Mouse (Mus musculus) limb, embryonic 13.5 days (tissue): ENCODE results near the gene Glce. TPM values are rescaled to one million over a fixed set of nuclear protein-coding genes. Genes with fewer than 3 reads are reported as not detected.

Source experiments
- ATAC-seq: fragments of 200-750 bp; cut with Nextera tagmentation; 2 replicates; pipeline ENCODE4 v1.8.0; 2017; ENCODE audit warnings: low read depth, moderate number of reproducible peaks, moderate TSS enrichment; ENCODE audit not compliant: low FRiP score
- H3K27ac ChIP-seq: fragments of 300-500 bp; sonication (generic); 2 replicates; pipeline ENCODE4 v1.5.1; 2015; ENCODE audit warnings: inconsistent platforms, mild to moderate bottlenecking, moderate library complexity
- H3K27me3 ChIP-seq: fragments of 300-500 bp; sonication (generic); 2 replicates; pipeline ENCODE4 v1.6.1; 2015; ENCODE audit warnings: mild to moderate bottlenecking, inconsistent platforms
- H3K36me3 ChIP-seq: fragments of 300-500 bp; sonication (generic); 2 replicates; pipeline ENCODE4 v1.6.1; 2015; ENCODE audit warnings: inconsistent platforms, mild to moderate bottlenecking, moderate library complexity
- H3K4me1 ChIP-seq: fragments of 300-500 bp; sonication (generic); 2 replicates; pipeline ENCODE4 v1.6.1; 2015; ENCODE audit warnings: inconsistent platforms
- H3K4me2 ChIP-seq: fragments of 300-500 bp; sonication (generic); replicated peaks from 2 replicates; pipeline ENCODE4 v1.6.1; 2015; ENCODE audit warnings: inconsistent platforms, mild to moderate bottlenecking, moderate library complexity
- H3K4me3 ChIP-seq: fragments of 300-500 bp; sonication (generic); 2 replicates; pipeline ENCODE4 v1.5.1; 2015; ENCODE audit warnings: moderate library complexity, mild to moderate bottlenecking, inconsistent platforms
- H3K9ac ChIP-seq: fragments of 300-500 bp; sonication (generic); 2 replicates; pipeline ENCODE4 v1.6.1; 2015; ENCODE audit warnings: mild to moderate bottlenecking, inconsistent platforms
- H3K9me3 ChIP-seq: fragments of 300-500 bp; sonication (generic); 2 replicates; pipeline ENCODE4 v1.6.1; 2016; ENCODE audit warnings: inconsistent platforms
- WGBS: fragments of 180-500 bp; shearing (Covaris S2); methylation state at CpG from one replicate; pipeline ENCODE4 v1.1.7; 2015; 5-methylcytosine and 5-hydroxymethylcytosine counted together
- polyA plus RNA-seq: library from polyadenylated mRNA; unstranded; fragments of >200 nt; fragmentation: Nextera tagmentation; extraction: Ambion mirVana; gene quantifications from 2 replicates; pipeline ENCODE4 v1.2.1, GENCODE M21; 2015

Glce gene
- polyA plus RNA-seq, 1 experiment from 2014 or later: 32.4 TPM

DNA sequence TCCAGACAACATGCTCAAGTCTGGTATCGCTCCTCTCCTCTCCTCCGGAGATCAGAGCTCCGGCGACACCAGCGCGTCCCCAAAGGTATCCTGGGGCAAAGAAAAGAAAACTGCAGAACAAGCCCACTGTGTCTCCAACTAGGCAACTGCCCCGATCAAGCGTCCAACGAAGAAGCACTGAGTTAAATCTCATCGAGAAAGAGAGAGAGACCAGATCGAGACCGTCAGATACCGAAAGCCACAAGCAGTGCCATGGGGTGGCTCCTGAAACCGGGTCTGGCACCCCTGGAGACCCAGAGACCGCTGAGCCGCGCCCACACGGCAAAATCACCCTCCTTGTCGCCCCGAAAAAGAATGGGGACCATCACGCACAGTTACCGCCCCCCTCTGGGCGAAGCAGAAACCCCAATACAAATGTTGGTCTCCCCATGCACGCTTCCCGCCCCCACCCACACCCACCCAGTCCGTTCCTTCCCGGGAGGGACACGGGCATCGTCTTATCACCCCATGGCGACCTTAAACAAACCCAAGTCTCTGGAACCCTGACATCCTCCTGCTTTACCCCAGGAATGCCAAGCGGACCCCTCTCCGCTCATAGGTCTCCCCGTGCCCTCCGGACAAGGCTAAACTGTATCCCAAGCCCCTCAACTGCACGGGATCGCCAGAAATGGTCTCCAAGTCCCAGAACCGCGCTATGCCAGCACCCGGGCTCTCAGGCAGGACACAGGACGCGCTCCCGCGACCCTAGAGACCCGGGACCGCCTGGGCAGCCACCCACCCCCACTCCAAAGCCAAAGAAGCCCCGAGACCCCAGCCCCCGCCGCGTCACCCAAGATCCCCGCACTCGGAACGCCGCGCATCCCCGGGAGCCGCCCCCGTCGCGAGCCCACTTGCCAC, 656 bp downstream of the Glce start:
- peaks cover 10% of the 10 kb centered on the region for H3K4me1 ChIP-seq
- ATAC-seq: peak; percentile 43

DNA sequence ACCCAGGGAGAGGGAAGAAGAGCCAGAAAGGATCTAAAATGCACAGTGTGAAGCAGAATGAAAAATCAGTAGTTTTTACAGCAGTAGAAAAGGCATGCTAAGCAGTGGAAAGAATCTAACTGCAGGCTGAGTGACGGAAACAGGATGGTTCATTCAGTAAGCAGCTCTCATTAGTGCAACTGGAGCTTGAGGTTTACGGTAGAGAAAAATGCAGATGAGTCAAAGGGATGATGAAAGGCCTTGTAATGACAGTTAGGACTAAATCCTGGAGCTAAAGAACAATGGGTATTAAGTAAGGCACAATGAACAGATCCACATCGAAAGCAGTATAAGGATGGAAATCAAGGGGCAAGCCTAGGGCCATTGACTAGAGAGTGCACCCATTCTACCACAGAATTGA, 3.7 kb downstream of the Glce start:
- no peak for ATAC-seq
- Histone ChIP-seq H3K9me3 (no peaks in the 10 kb centered on the region), H3K4me1 (peaks cover 10% of the 10 kb centered on the region), H3K27ac (no peak overlapping the region), H3K27me3 (no peaks in the 10 kb centered on the region), H3K36me3 (no peaks in the 10 kb centered on the region), H3K4me2 (no peak overlapping the region), H3K4me3 (no peak overlapping the region), H3K9ac (no peak overlapping the region)
- WGBS: 56% methylated on average over 3 of the region's 3 CpGs

More for the DNA sequence above, 656 bp downstream of the Glce start:
- Histone ChIP-seq H3K9ac (peak overlapping the region; percentile 93), H3K4me2 (peak overlapping the region; percentile 86), H3K27me3 (no peaks in the 10 kb centered on the region), H3K36me3 (no peaks in the 10 kb centered on the region), H3K9me3 (no peaks in the 10 kb centered on the region), H3K4me3 (peak overlapping the region; percentile 82), H3K27ac (peak overlapping the region; percentile 91)
- WGBS: under 1% methylated on average over 59 of the region's 59 CpGs

- Histone ChIP-seq H3K9ac (no peak overlapping the region), H3K4me2 (no peak overlapping the region)
- WGBS: 82% methylated on average over 3 of the region's 3 CpGs
Observed at GRCm38 (mm10) chr9:62115826-62116225, 6.6 kb downstream of the Glce start.

GRCm38 (mm10) chr9:62096603-62097002, 25.9 kb downstream of the Glce start:
- H3K27ac ChIP-seq: no peak overlapping the region
- no peak for ATAC-seq
- H3K9me3 ChIP-seq: no peaks in the 10 kb centered on the region
- H3K4me3 ChIP-seq: no peak overlapping the region
- peaks cover 11% of the 10 kb centered on the region for H3K4me1 ChIP-seq
- no peaks in the 10 kb centered on the region for H3K27me3 ChIP-seq
- H3K9ac ChIP-seq: no peak overlapping the region
- H3K36me3 ChIP-seq: no peaks in the 10 kb centered on the region
- WGBS: 41% methylated on average over 1 of the region's 1 CpGs
- H3K4me2 ChIP-seq: no peak overlapping the region

More at GRCm38 (mm10) chr9:62115826-62116225, 6.6 kb downstream of the Glce start:
- no peaks in the 10 kb centered on the region for H3K4me1 ChIP-seq
- H3K27ac ChIP-seq: no peak overlapping the region
- no peaks in the 10 kb centered on the region for H3K9me3 ChIP-seq
- no peaks in the 10 kb centered on the region for H3K27me3 ChIP-seq
- ATAC-seq: no peak
- no peak overlapping the region for H3K4me3 ChIP-seq
- H3K36me3 ChIP-seq: no peaks in the 10 kb centered on the region

- peaks cover 5% of the 10 kb centered on the region; the same call in 1 of the 2 replicates for H3K4me1 ChIP-seq
- H3K36me3 ChIP-seq: no peaks in the 10 kb centered on the region
- no peak overlapping the region for H3K4me3 ChIP-seq
- no peaks in the 10 kb centered on the region for H3K27me3 ChIP-seq
- H3K9me3 ChIP-seq: no peaks in the 10 kb centered on the region
- WGBS: 88% methylated on average over 5 of the region's 5 CpGs
- ATAC-seq: no peak
- H3K27ac ChIP-seq: no peak overlapping the region
- no peak overlapping the region for H3K9ac ChIP-seq
- H3K4me2 ChIP-seq: no peak overlapping the region
Observed at GRCm38 (mm10) chr9:62091604-62092003, 30.9 kb downstream of the Glce start.

- 91% methylated on average over 2 of the region's 2 CpGs for WGBS
- no peaks in the 10 kb centered on the region for H3K27me3 ChIP-seq
- peaks cover 8% of the 10 kb centered on the region for H3K36me3 ChIP-seq
- no peak overlapping the region for H3K27ac ChIP-seq
- no peak for ATAC-seq
- H3K9ac ChIP-seq: no peak overlapping the region
- no peak overlapping the region for H3K4me3 ChIP-seq
- H3K4me1 ChIP-seq: peaks cover 5% of the 10 kb centered on the region; the same call in 1 of the 2 replicates
- H3K4me2 ChIP-seq: no peak overlapping the region
- H3K9me3 ChIP-seq: no peaks in the 10 kb centered on the region
Observed at GRCm38 (mm10) chr9:62085548-62085947, 36.9 kb downstream of the Glce start.

GRCm38 (mm10) chr9:62084896-62085295, 37.6 kb downstream of the Glce start:
- Histone ChIP-seq H3K27ac (no peak overlapping the region), H3K4me2 (no peak overlapping the region), H3K9me3 (no peaks in the 10 kb centered on the region), H3K9ac (no peak overlapping the region), H3K36me3 (peaks cover 8% of the 10 kb centered on the region), H3K4me3 (no peak overlapping the region), H3K27me3 (no peaks in the 10 kb centered on the region), H3K4me1 (peaks cover 5% of the 10 kb centered on the region; the same call in 1 of the 2 replicates)
- 82% methylated on average over 4 of the region's 4 CpGs for WGBS
- ATAC-seq: no peak

DNA sequence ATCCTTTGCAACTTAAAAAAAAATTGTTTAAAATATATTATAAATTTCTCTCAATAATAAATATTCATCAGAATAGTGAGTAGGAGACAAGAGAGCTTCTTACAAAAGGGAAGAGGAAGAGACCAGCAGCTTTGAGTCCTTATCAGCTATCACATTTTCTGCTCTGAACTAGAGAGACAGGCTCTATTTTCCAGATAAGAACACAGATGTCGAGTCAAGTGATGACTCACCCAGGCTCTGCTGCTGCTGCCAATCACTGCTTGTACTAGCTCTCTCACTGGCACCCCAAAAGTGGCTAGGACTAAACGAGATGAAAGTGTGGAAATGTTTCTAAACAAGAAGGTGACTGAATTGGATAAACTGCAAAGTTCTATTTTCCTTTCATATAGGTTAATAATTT, 39.5 kb downstream of the Glce start:
- Histone ChIP-seq H3K27ac (no peak overlapping the region), H3K4me2 (no peak overlapping the region), H3K4me1 (peaks cover 5% of the 10 kb centered on the region; the same call in 1 of the 2 replicates), H3K4me3 (no peak overlapping the region), H3K36me3 (peaks cover 8% of the 10 kb centered on the region), H3K9ac (no peak overlapping the region), H3K27me3 (no peaks in the 10 kb centered on the region), H3K9me3 (no peaks in the 10 kb centered on the region)
- 56% methylated on average over 2 of the region's 2 CpGs for WGBS
- no peak for ATAC-seq

DNA sequence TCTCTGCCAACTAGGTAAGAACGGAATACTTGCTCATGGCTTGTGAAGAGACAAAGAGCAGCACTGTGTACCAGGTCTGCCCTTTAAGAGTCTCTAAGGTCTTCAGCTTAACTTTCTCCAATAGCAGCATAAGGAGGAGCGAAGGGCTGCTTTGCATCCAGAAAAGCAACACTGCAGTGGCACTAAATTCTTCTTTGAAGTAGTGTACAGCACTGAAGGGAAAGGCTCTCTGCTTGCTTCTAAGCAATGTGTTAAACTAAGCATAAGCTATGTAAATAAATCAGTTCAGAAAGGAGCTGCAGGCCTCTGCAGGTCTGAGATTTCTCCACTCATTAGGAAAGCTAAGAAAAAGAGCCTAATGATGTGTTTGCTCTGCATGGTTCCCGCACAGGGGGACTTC, 40.9 kb downstream of the Glce start:
- no peaks in the 10 kb centered on the region for H3K9me3 ChIP-seq
- no peaks in the 10 kb centered on the region for H3K27me3 ChIP-seq
- ATAC-seq: no peak
- peaks cover 5% of the 10 kb centered on the region; the same call in 1 of the 2 replicates for H3K4me1 ChIP-seq
- H3K36me3 ChIP-seq: peaks cover 8% of the 10 kb centered on the region
- H3K4me3 ChIP-seq: no peak overlapping the region
- H3K4me2 ChIP-seq: no peak overlapping the region
- H3K9ac ChIP-seq: no peak overlapping the region
- no peak overlapping the region for H3K27ac ChIP-seq
- WGBS: 38% methylated on average over 3 of the region's 3 CpGs

DNA sequence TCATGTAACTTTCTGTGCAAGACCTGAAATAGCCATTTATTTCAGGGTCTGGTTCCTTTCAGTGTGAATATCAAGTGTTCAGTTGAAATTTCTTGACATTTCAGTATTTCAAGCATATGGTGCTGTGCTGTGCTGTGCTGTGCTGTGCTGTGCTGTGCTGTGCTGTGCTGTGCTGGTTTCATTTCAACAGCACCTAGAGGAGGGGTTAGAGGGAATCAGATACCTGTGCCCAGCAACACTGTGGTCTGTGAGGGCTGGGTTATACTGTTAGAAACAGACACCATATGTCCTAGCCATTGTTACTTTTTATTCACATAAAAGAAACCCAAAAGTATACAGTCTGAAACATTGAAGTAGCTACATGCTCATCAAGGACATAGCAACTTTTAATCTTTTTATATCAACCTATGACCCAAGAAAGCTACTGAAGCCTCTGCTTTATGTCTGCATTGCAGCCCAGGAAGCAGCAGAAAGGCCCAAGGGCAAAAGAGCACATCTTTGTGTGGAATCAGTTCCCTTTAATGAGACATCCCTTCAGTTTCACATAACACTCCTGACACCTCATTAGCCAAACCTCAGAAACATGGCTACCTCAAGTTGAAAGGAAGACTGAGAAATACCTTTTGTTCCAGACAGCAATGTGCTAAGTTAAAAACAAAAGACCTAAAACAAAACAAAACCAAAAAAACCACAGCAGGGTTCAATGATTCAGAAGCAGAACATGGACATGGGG, 42.3 kb downstream of the Glce start:
- Histone ChIP-seq H3K9me3 (no peaks in the 10 kb centered on the region), H3K27me3 (no peaks in the 10 kb centered on the region), H3K9ac (no peak overlapping the region), H3K4me2 (no peak overlapping the region), H3K36me3 (peaks cover 7% of the 10 kb centered on the region), H3K4me1 (peaks cover 5% of the 10 kb centered on the region; the same call in 1 of the 2 replicates), H3K4me3 (no peak overlapping the region), H3K27ac (no peak overlapping the region)
- ATAC-seq: no peak

DNA sequence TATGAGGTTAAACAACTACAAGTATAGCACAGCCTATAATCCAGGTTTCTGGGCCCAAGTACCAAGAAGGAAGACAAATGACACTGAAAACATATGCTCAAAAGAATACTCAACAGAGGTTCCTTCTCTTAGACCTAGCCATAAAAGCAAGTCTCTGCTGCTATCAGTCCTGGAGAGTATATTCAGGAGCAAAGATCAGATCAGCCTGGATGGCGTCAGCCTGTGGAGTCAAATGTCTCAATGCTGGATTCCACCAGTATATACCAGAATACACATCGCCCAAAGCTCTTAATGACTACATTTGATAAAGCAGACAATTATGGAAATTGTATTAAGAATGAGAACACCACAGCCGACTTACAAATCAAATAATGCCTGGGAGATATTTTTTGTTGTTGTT, 60.2 kb downstream of the Glce start:
- no peaks in the 10 kb centered on the region for H3K9me3 ChIP-seq
- H3K4me2 ChIP-seq: no peak overlapping the region
- no peak for ATAC-seq
- H3K27me3 ChIP-seq: no peaks in the 10 kb centered on the region
- H3K9ac ChIP-seq: no peak overlapping the region
- H3K27ac ChIP-seq: no peak overlapping the region
- H3K4me3 ChIP-seq: no peak overlapping the region
- peaks cover 12% of the 10 kb centered on the region; the same call in 1 of the 2 replicates for H3K36me3 ChIP-seq
- 89% methylated on average over 3 of the region's 3 CpGs for WGBS
- no peaks in the 10 kb centered on the region for H3K4me1 ChIP-seq

DNA sequence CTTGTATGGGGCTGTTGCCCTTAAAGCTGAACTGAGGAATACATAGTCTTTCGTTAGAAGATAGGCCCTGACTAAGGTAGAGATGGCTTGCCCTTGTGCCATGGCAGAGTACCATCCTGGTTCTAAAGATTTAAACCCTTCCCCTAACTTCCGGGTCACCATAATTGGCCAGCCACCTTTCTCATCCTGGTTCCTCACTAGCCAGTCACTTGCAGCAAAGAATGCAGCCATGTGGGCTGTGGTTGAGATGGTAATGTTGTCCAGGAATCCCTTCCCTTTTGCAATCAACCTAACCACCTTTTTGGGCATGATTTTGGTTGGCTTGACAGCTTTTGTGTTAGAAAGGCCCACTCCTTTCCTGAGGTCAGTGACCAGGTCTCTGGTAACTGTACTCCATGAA, 62.0 kb downstream of the Glce start:
- Histone ChIP-seq H3K9ac (no peak overlapping the region), H3K36me3 (peaks cover 16% of the 10 kb centered on the region; the same call in 1 of the 2 replicates), H3K4me2 (no peak overlapping the region), H3K27ac (no peak overlapping the region), H3K4me3 (no peak overlapping the region), H3K27me3 (no peaks in the 10 kb centered on the region), H3K9me3 (no peaks in the 10 kb centered on the region), H3K4me1 (0 out of 2 replicates have a peak, but pooled peaks cover 4% of the 10 kb centered on the region)
- 87% methylated on average over 2 of the region's 2 CpGs for WGBS
- ATAC-seq: no peak
